Mouse (Mus musculus) fat pad, adult 2 months (tissue): ENCODE measurements around the gene Pnck.

Experiments
- DNase-seq: peaks from one replicate; pipeline ENCODE4 v3.0.0-alpha.2; 2011; ENCODE audit warnings: low read depth, low spot score; ENCODE audit errors: extremely low read depth

Gene Pnck

DNA sequence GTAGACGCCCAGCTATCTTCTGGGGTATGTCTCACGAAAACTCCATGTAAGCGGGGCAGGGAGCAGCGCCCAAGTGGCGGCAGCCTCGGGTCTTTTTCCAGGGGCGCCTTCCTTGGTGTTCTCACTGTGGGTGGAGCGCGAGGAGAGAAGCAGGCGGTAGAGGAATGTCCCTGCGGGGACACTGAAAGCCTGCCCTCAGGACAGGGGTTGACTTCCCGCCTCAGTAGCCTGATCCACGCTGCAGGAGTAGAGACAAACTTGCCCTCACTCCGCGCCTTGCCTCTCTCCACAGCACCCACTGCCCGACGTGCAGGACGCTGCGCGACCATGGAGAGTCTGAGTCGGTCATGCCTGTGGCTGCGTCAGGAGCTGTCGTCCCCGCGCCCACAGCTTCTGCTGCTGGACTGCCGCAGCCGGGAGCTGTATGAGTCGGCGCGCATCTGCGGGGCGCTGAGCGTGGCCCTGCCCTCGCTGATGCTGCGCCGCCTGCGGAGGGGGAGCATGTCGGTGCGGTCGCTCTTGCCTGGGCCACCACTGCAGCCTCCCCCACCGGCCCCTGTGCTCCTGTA lies 19.9 kb downstream of the Pnck start:
- no peak for DNase-seq

DNA sequence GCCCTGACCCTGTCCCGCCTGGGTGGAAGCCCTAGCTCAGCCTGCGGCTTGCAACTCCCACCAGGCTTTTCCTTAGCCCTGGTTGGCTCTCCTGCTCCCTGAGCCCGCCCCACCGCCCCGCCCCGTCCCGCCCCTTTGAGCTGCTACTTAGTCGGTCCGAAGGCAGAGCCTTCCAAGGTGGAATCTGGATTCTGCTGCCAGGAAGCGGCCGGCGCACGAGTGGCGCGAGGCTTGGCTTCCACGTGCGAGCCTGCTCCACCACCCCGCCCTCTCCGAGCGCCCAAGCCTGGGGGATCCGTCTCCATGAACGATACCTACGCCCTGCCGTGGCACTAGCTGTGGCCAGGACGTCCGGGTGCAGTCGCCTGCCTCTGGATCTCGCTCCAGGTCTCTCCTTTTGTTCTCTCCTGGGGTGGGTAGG lies 20.7 kb downstream of the Pnck start, which contains the start of gene Dusp9:
Dusp9 (plus strand) TSS at position 165 of the 421 bp plus-strand sequence.
- no peak for DNase-seq

- no peak for DNase-seq
These were observed 22.5 kb downstream of the Pnck start for GRCm38 (mm10) chrX:73637415-73637814.

DNA sequence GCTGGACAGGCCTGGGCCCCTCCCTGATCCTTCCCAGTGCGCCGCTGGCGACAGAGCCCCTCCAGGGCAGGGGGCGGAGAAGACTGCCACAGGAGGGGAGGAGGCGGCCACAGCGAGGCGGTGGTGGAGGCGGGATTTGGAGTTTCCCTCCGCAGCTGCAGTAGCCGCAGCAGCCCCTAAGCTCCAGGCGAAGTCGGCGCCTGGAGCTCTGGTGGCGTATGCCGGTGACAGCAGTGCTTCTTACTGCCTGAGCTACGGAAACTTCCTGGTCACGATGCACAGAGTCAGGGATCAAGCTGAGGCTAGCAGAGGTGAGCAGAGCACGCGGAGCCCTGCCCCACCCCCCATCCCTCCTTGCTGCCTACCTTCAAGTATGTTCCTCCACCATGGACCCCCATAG lies 24.5 kb downstream of the Pnck start:
- DNase-seq, result no peak

GRCm38 (mm10) chrX:73626981-73627380 lies 32.9 kb downstream of the Pnck start:
- DNase-seq, result no peak

- no peak for DNase-seq
These were observed 40.0 kb downstream of the Pnck start for GRCm38 (mm10) chrX:73619890-73620289.

GRCm38 (mm10) chrX:73619401-73619800 lies 40.5 kb downstream of the Pnck start:
- DNase-seq, result no peak

DNA sequence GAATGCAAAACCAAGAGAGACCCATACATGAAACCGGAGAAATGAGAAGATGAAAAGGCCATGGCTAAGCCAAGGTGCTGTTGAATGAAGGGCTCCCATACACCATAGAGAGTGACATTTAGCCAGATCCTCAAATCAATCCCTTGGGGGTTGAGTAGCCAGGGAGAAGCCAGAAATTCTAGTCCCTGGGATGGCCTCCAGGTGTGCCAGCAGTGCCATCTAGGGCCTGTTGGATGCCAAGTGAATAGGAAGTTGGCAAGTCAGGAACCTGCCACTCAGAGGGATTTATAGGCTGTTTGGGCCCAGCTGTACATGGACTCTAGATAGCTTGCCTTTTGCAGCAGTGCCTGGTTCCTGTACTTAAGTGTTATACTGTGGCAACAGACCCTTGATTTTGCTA lies 44.0 kb downstream of the Pnck start:
- no peak for DNase-seq

GRCm38 (mm10) chrX:73613665-73614064 lies 46.3 kb downstream of the Pnck start:
- DNase-seq, result no peak
